Mouse (Mus musculus) CH12.LX (cell line): ENCODE data around the gene Rae1. TPM values are rescaled to one million over a fixed set of nuclear protein-coding genes. Genes with fewer than 3 reads are reported as not detected.

ENCODE experiments used
- DNase-seq: peaks from one replicate; pipeline ENCODE4 v3.0.0-alpha.2; 2013; ENCODE audit errors: extremely low read depth
- H3K27ac ChIP-seq: 2 replicates; pipeline ENCODE4 v1.5.1; 2012; ENCODE audit warnings: low read depth, mild to moderate bottlenecking, control low read depth, moderate library complexity; ENCODE audit not compliant: insufficient read depth
- H3K27me3 ChIP-seq: replicated peaks from 2 replicates; pipeline ENCODE3; 2012; ENCODE audit warnings: inconsistent platforms
- H3K36me3 ChIP-seq, 2 experiments: replicated peaks in 1 of 2; 2 replicates each; pipeline versions ENCODE3 to v1.6.1; 2012; ENCODE audit warnings: inconsistent platforms in 1 of 2, low read length in 1 of 2, mild to moderate bottlenecking in 1 of 2, mixed read lengths in 1 of 2, moderate library complexity in 1 of 2; ENCODE audit not compliant: control insufficient read depth in 1 of 2, insufficient read depth in 1 of 2
- H3K4me1 ChIP-seq, 2 experiments: 2 replicates each; pipeline ENCODE4 v1.6.1; 2012; ENCODE audit warnings: inconsistent platforms in 1 of 2, moderate library complexity in 1 of 2; ENCODE audit not compliant: insufficient read depth in 2 of 2, control insufficient read depth in 1 of 2
- H3K4me2 ChIP-seq: 2 replicates; pipeline ENCODE4 v1.6.1; 2012; ENCODE audit warnings: low read depth, mild to moderate bottlenecking, control low read depth; ENCODE audit not compliant: poor library complexity, insufficient read depth, severe bottlenecking
- H3K4me3 ChIP-seq, 3 experiments: fragments of 150-350 bp in 1 of 3; sonication (generic) in 1 of 3; replicated peaks in 1 of 3; 2 replicates each; pipeline versions ENCODE3 to v1.5.1; 2011 to 2012; ENCODE audit warnings: low read depth in 2 of 3, low read length in 2 of 3, mild to moderate bottlenecking in 2 of 3, moderate library complexity in 2 of 3, control low read depth in 1 of 3, improper control_type of control experiment in 1 of 3, inconsistent platforms in 1 of 3, mixed read lengths in 1 of 3; ENCODE audit not compliant: poor library complexity in 1 of 3
- H3K79me2 ChIP-seq: replicated peaks from 2 replicates; pipeline ENCODE4 v1.6.1; 2012; ENCODE audit warnings: mild to moderate bottlenecking, moderate library complexity; ENCODE audit not compliant: control insufficient read depth, poor library complexity, insufficient read depth, severe bottlenecking; ENCODE audit errors: extremely low read depth
- H3K9ac ChIP-seq: 2 replicates; pipeline ENCODE4 v1.6.1; 2012; ENCODE audit warnings: low read depth, mild to moderate bottlenecking, control low read depth, moderate library complexity; ENCODE audit not compliant: insufficient read depth
- H3K9me3 ChIP-seq: replicated peaks from 2 replicates; pipeline ENCODE3; 2012; ENCODE audit warnings: low read length, inconsistent platforms, mixed read lengths
- CHD2 ChIP-seq: IDR thresholded peaks from 2 replicates; pipeline ENCODE4 v1.6.1; 2011; ENCODE audit warnings: low read length, improper control_type of control experiment
- CTCF ChIP-seq, 2 experiments: IDR thresholded peaks in 1 of 2; conservative IDR thresholded peaks in 1 of 2; 2 replicates each; pipeline ENCODE4 v1.5.1; 2011 to 2012; ENCODE audit warnings: low read depth in 2 of 2, low read length in 2 of 2, improper control_type of control experiment in 1 of 2, inconsistent platforms in 1 of 2, mild to moderate bottlenecking in 1 of 2, moderate library complexity in 1 of 2
- E2F4 ChIP-seq: IDR thresholded peaks from 2 replicates; pipeline ENCODE4 v1.6.1; 2011; ENCODE audit warnings: low read depth, low read length, improper control_type of control experiment; ENCODE audit not compliant: insufficient replicate concordance
- ELF1 ChIP-seq: IDR thresholded peaks from 2 replicates; pipeline ENCODE4 v1.6.1; 2014; ENCODE audit warnings: low read depth, mild to moderate bottlenecking, inconsistent platforms, low read length, improper control_type of control experiment
- EP300 ChIP-seq: IDR thresholded peaks from 2 replicates; pipeline ENCODE4 v1.6.1; 2011; ENCODE audit warnings: low read length, improper control_type of control experiment
- ETS1 ChIP-seq: conservative IDR thresholded peaks from 2 replicates; pipeline ENCODE4 v1.6.1; 2012; ENCODE audit warnings: low read depth, mild to moderate bottlenecking, inconsistent platforms, low read length, improper control_type of control experiment, moderate library complexity
- IRF4 ChIP-seq: IDR thresholded peaks from 2 replicates; pipeline ENCODE4 v1.6.1; 2014; ENCODE audit warnings: low read depth, mild to moderate bottlenecking, inconsistent platforms, low read length, improper control_type of control experiment
- JUN ChIP-seq: IDR thresholded peaks from 2 replicates; pipeline ENCODE4 v1.6.1; 2011; ENCODE audit warnings: low read depth, mild to moderate bottlenecking, low read length, improper control_type of control experiment, moderate library complexity; ENCODE audit not compliant: insufficient read depth
- JUND ChIP-seq: conservative IDR thresholded peaks from 2 replicates; pipeline ENCODE4 v1.6.1; 2011; ENCODE audit warnings: low read depth, low read length, improper control_type of control experiment
- KAT2A ChIP-seq: IDR thresholded peaks from 2 replicates; pipeline ENCODE4 v1.6.1; 2012; ENCODE audit warnings: low read length, improper control_type of control experiment, inconsistent platforms; ENCODE audit not compliant: insufficient replicate concordance
- MAX ChIP-seq: IDR thresholded peaks from 2 replicates; pipeline ENCODE4 v1.6.1; 2011; ENCODE audit warnings: low read length, improper control_type of control experiment
- MAZ ChIP-seq: IDR thresholded peaks from 2 replicates; pipeline ENCODE4 v1.6.1; 2012; ENCODE audit warnings: low read depth, mild to moderate bottlenecking, inconsistent platforms, low read length, improper control_type of control experiment, moderate library complexity
- POLR2A ChIP-seq: IDR thresholded peaks from 2 replicates; pipeline ENCODE4 v1.6.1; 2011; ENCODE audit warnings: low read depth, mild to moderate bottlenecking, improper control_type of control experiment, low read length
- SIN3A ChIP-seq: IDR thresholded peaks from 2 replicates; pipeline ENCODE4 v1.6.1; 2012; ENCODE audit warnings: low read length, improper control_type of control experiment, inconsistent platforms
- TCF12 ChIP-seq: IDR thresholded peaks from 2 replicates; pipeline ENCODE4 v1.6.1; 2014; ENCODE audit warnings: low read depth, mild to moderate bottlenecking, inconsistent platforms, low read length, improper control_type of control experiment
- USF1 ChIP-seq: IDR thresholded peaks from 2 replicates; pipeline ENCODE4 v1.6.1; 2014; ENCODE audit warnings: low read depth, mild to moderate bottlenecking, inconsistent platforms, low read length, improper control_type of control experiment
- USF2 ChIP-seq: conservative IDR thresholded peaks from 2 replicates; pipeline ENCODE4 v1.6.1; 2011; ENCODE audit warnings: low read depth, low read length, improper control_type of control experiment
- ZC3H11A ChIP-seq: IDR thresholded peaks from 2 replicates; pipeline ENCODE4 v1.6.1; 2012; ENCODE audit warnings: low read depth, mild to moderate bottlenecking, inconsistent platforms, low read length, improper control_type of control experiment
- ZKSCAN1 ChIP-seq: IDR thresholded peaks from 2 replicates; pipeline ENCODE4 v1.6.1; 2012; ENCODE audit warnings: low read depth, inconsistent platforms, low read length, improper control_type of control experiment, borderline replicate concordance
- ZMIZ1 ChIP-seq: IDR thresholded peaks from 2 replicates; pipeline ENCODE4 v1.6.1; 2012; ENCODE audit warnings: low read depth, mild to moderate bottlenecking, inconsistent platforms, low read length, improper control_type of control experiment
- dilution Hi-C: fragments of 300-500 bp; cut with MboI; formaldehyde crosslinking; loops from 2 replicates; pipeline ENCODE4 v1.14.3; 2020; ENCODE audit warnings: low sequenced_read_pairs; ENCODE audit not compliant: extremely low pct_unique_long_range_greater_than_20kb, extremely low pct_ligation_motif_present
- in situ Hi-C: fragments of 300-500 bp; cut with MboI; formaldehyde crosslinking; loops from 3 replicates; pipeline ENCODE4 v1.14.3; 2019; ENCODE audit warnings: low sequenced_read_pairs, low pct_ligation_motif_present, low pct_unique_long_range_greater_than_20kb, mixed read lengths
- polyA plus RNA-seq: library from polyadenylated mRNA; unstranded; fragments of >175 nt; gene quantifications from 2 replicates; pipeline ENCODE4 v1.2.1, GENCODE M21; 2012; ENCODE audit warnings: low read depth; ENCODE audit not compliant: insufficient read length
- total RNA-seq, 2 experiments: library from RNA; depleted of rRNA; stranded (reverse); fragments of 300-350 nt in 1 of 2; fragments of >200 nt in 1 of 2; gene quantifications; 2 replicates each; pipeline ENCODE4 v1.2.3; 2012 to 2014

The Rae1 gene
- total and polyA plus RNA-seq, 3 experiments: 86.3 to 114 (median 95.0) TPM

DNA sequence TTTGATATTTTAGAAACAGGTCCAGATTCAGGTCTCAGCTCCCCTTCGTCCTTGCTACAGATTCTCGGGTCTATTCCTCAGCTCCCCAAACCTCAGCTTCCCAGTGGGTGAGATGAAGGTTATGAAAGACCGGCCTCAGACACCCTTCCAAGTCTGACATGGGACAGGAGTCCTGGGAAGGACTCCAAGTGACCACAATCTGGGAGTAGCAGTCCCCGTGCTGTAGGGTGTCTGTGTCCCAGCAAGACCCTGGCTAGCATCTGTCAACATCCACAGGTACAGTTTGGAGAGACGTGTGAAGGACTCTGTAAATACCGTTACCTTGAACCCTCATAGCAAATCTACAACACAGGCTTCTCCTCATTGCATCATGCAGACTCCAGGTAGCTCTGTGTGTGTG lies 24.8 kb upstream of the Rae1 start:
- Histone ChIP-seq H3K4me3 (no peak overlapping the region), H3K36me3 (no peaks in the 10 kb centered on the region)
- dilution Hi-C loops: no loop called here
- TF ChIP-seq ZMIZ1 (no peak), JUND (no peak), TCF12 (no peak), JUN (no peak), E2F4 (no peak), USF2 (no peak), KAT2A (no peak), CTCF (conservative IDR thresholded peaks at IDR 0.05 in 1 of 2, IDR thresholded peaks at IDR 0.05 in 1 of 2; ENCODE audit: low read depth in 2 of 2, low read length in 2 of 2) (no peak), SIN3A (no peak), ETS1 (no peak), ELF1 (no peak), EP300 (no peak), ZKSCAN1 (no peak), MAX (no peak), USF1 (no peak)
- TF ChIP-seq, all 38 proteins: peak for 0
- DNase-seq: no peak
- H3K9me3 ChIP-seq: peaks cover 4% of the 10 kb centered on the region
- no peak overlapping the region for H3K4me2 ChIP-seq
- peaks cover 2% of the 10 kb centered on the region for H3K27me3 ChIP-seq
- H3K27ac ChIP-seq: no peak overlapping the region
- in situ Hi-C loops: no loop called here
- H3K4me1 ChIP-seq: peaks cover 11 to 40% of the 10 kb centered on the region in 2 experiments
- H3K79me2 ChIP-seq: no peaks in the 10 kb centered on the region
- H3K9ac ChIP-seq: no peak overlapping the region

- Histone ChIP-seq H3K9me3 (peaks cover 4% of the 10 kb centered on the region), H3K36me3 (no peaks in the 10 kb centered on the region), H3K4me3 (peak overlapping the region in 2 of 3 experiments; percentile 2 to 50), H3K79me2 (no peaks in the 10 kb centered on the region), H3K27me3 (no peaks in the 10 kb centered on the region), H3K4me1 (peaks cover 11 to 40% of the 10 kb centered on the region in 2 experiments), H3K27ac (no peak overlapping the region), H3K4me2 (peak overlapping the region; percentile 77), H3K9ac (no peak overlapping the region)
- 0 out of 2 replicates have a peak, but pooled peaks have one; percentile 37 for TF ChIP-seq CHD2
- TF ChIP-seq EP300: 0 out of 2 replicates have a peak, but pooled peaks have one; percentile 36
- TF ChIP-seq ETS1: peak; percentile 49; the same call in 1 of the 2 replicates
- no peak for TF ChIP-seq MAZ
- 0 out of 2 replicates have a peak, but pooled peaks have one; percentile 35 for TF ChIP-seq SIN3A
- no peak for TF ChIP-seq POLR2A
- peak; percentile 47; the same call in 1 of the 2 replicates for TF ChIP-seq ELF1
- no peak for TF ChIP-seq IRF4
- no peak for TF ChIP-seq ZC3H11A
- TF ChIP-seq JUN: no peak
- peak in 1 of 2 experiments; percentile 30; a peak in 1 of 4 replicates for TF ChIP-seq CTCF (conservative IDR thresholded peaks at IDR 0.05 in 1 of 2, IDR thresholded peaks at IDR 0.05 in 1 of 2; ENCODE audit: low read depth in 2 of 2, low read length in 2 of 2)
- peak; percentile 50; the same call in 1 of the 2 replicates for TF ChIP-seq JUND
- in situ Hi-C loops (no loop called here), dilution Hi-C loops (no loop called here)
- DNase-seq: peak; percentile 60
Observed at GRCm38 (mm10) chr2:172976661-172977238, 23.2 kb upstream of the Rae1 start.
